Mouse (Mus musculus) midbrain, postnatal 0 days (tissue): ENCODE data around the gene Klhdc7b. TPM values are rescaled to one million over a fixed set of nuclear protein-coding genes. Genes with fewer than 3 reads are reported as not detected.
A peak's percentile ranks its signal among the peaks of the same experiment; 100 is the strongest.

Source experiments
- ATAC-seq: fragments of 200-750 bp; cut with Nextera tagmentation; 2 replicates; pipeline ENCODE4 v1.8.0; 2017; ENCODE audit warnings: moderate number of reproducible peaks, mild to moderate bottlenecking, moderate TSS enrichment, moderate library complexity; ENCODE audit not compliant: low FRiP score
- DNase-seq: peaks from one replicate; pipeline ENCODE4 v3.0.0-alpha.2; 2015; ENCODE audit warnings: low spot score
- H3K27ac ChIP-seq: fragments of 300-500 bp; sonication (generic); 2 replicates; pipeline ENCODE4 v1.5.1; 2014; ENCODE audit warnings: low read depth, mild to moderate bottlenecking, low read length, mixed read lengths
- H3K27me3 ChIP-seq: fragments of 300-500 bp; sonication (generic); 2 replicates; pipeline ENCODE4 v1.6.1; 2014; ENCODE audit warnings: low read length, control low read depth, mixed read lengths; ENCODE audit not compliant: insufficient read depth
- H3K36me3 ChIP-seq: fragments of 300-500 bp; sonication (generic); 2 replicates; pipeline ENCODE4 v1.6.1; 2014; ENCODE audit warnings: low read length, control low read depth, mixed read lengths; ENCODE audit not compliant: insufficient read depth
- H3K4me1 ChIP-seq: fragments of 300-500 bp; sonication (generic); 2 replicates; pipeline ENCODE4 v1.6.1; 2014; ENCODE audit warnings: mild to moderate bottlenecking, control low read depth, antibody characterized with exemption, low read length, mixed read lengths; ENCODE audit not compliant: insufficient read depth
- H3K4me2 ChIP-seq: fragments of 300-500 bp; sonication (generic); 2 replicates; pipeline ENCODE4 v1.6.1; 2014; ENCODE audit warnings: low read depth, mild to moderate bottlenecking, low read length, mixed read lengths; ENCODE audit not compliant: poor library complexity, severe bottlenecking
- H3K4me3 ChIP-seq: fragments of 300-500 bp; sonication (generic); 2 replicates; pipeline ENCODE4 v1.5.1; 2014; ENCODE audit warnings: low read depth, mild to moderate bottlenecking, low read length, moderate library complexity
- H3K9ac ChIP-seq: fragments of 300-500 bp; sonication (generic); replicated peaks from 2 replicates; pipeline ENCODE4 v1.6.1; 2014; ENCODE audit warnings: mild to moderate bottlenecking, low read length, moderate library complexity, mixed read lengths; ENCODE audit not compliant: poor library complexity, severe bottlenecking
- H3K9me3 ChIP-seq: fragments of 300-500 bp; sonication (generic); 2 replicates; pipeline ENCODE4 v1.6.1; 2016; ENCODE audit warnings: low read length, control low read depth
- CTCF ChIP-seq: IDR thresholded peaks from 2 replicates; pipeline ENCODE4 v1.5.1; 2016; ENCODE audit warnings: antibody characterized with exemption, mild to moderate bottlenecking
- WGBS: fragments of 180-500 bp; shearing (Covaris S2); extraction: QIAGEN DNeasy Blood & Tissue Kit; methylation state at CpG from one replicate; pipeline ENCODE4 v1.1.7; 2014; 5-methylcytosine and 5-hydroxymethylcytosine counted together
- polyA plus RNA-seq: library from polyadenylated mRNA; unstranded; fragments of >200 nt; fragmentation: Nextera tagmentation; extraction: Ambion mirVana; gene quantifications from 2 replicates; pipeline ENCODE4 v1.2.1, GENCODE M21; 2015
- total RNA-seq: library from RNA; depleted of rRNA; stranded (reverse); fragments of >200 nt; gene quantifications from 2 replicates; pipeline ENCODE4 v1.2.3, GENCODE M21; 2014

Klhdc7b gene
- total and polyA plus RNA-seq, 2 experiments from 2014 or later = 0.22 TPM; not detected in 1

GRCm38 (mm10) chr15:89350447-89350846 lies 34.3 kb upstream of the Klhdc7b start:
- WGBS = 85% methylated on average over 5 of the region's 5 CpGs
- ATAC-seq (no peak), DNase-seq (no peak)
- Histone ChIP-seq H3K4me3 (no peak overlapping the region), H3K36me3 (peaks cover 27% of the 10 kb centered on the region), H3K9me3 (no peaks in the 10 kb centered on the region), H3K4me1 (peaks cover 5% of the 10 kb centered on the region; the same call in 1 of the 2 replicates), H3K27ac (no peak overlapping the region), H3K27me3 (no peaks in the 10 kb centered on the region), H3K4me2 (no peak overlapping the region), H3K9ac (no peak overlapping the region)
- TF ChIP-seq CTCF = no peak

DNA sequence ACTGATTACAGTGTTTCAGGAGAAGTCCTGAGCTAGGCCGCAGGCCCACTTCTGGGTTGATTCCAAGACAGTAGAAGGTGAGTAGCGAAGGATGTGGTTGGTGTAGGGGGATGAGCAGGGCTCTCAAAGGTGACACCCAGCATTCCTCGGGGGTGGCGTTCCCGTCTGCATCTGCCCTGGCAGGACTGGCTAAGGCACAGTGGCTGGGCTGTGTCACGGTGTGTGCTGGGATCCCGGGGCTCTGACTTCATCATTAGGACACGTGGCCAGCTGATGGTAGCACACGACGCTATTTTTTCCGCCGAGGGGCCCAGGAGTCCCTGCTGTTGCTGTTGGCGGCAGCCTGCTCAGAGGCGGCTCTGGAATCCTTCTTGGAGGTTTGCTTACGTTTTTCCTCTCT lies 33.4 kb upstream of the Klhdc7b start:
- 90% methylated on average over 15 of the region's 15 CpGs for WGBS
- DNase-seq (no peak), ATAC-seq (no peak)
- Histone ChIP-seq H3K4me3 (no peak overlapping the region), H3K27ac (no peak overlapping the region), H3K9me3 (no peaks in the 10 kb centered on the region), H3K9ac (no peak overlapping the region), H3K36me3 (peaks cover 27% of the 10 kb centered on the region), H3K4me2 (no peak overlapping the region), H3K27me3 (no peaks in the 10 kb centered on the region), H3K4me1 (peaks cover 5% of the 10 kb centered on the region; the same call in 1 of the 2 replicates)
- no peak for TF ChIP-seq CTCF

- Histone ChIP-seq H3K27ac (no peak overlapping the region), H3K4me3 (no peak overlapping the region), H3K36me3 (peaks cover 27% of the 10 kb centered on the region), H3K4me1 (peaks cover 5% of the 10 kb centered on the region; the same call in 1 of the 2 replicates), H3K9ac (no peak overlapping the region), H3K27me3 (no peaks in the 10 kb centered on the region), H3K4me2 (no peak overlapping the region), H3K9me3 (no peaks in the 10 kb centered on the region)
- DNase-seq (no peak), ATAC-seq (no peak)
- 96% methylated on average over 14 of the region's 14 CpGs for WGBS
- no peak for TF ChIP-seq CTCF
Measured at GRCm38 (mm10) chr15:89352054-89352453, 32.7 kb upstream of the Klhdc7b start.

- WGBS = 95% methylated on average over 12 of the region's 12 CpGs
- H3K9ac ChIP-seq = no peak overlapping the region
- no peak for DNase-seq
- H3K27me3 ChIP-seq = no peaks in the 10 kb centered on the region
- no peak for ATAC-seq
- peaks cover 27% of the 10 kb centered on the region for H3K36me3 ChIP-seq
- H3K27ac ChIP-seq = no peak overlapping the region
- peaks cover 5% of the 10 kb centered on the region; the same call in 1 of the 2 replicates for H3K4me1 ChIP-seq
- no peak overlapping the region for H3K4me2 ChIP-seq
- TF ChIP-seq CTCF = no peak
- no peak overlapping the region for H3K4me3 ChIP-seq
- no peaks in the 10 kb centered on the region for H3K9me3 ChIP-seq
Measured at GRCm38 (mm10) chr15:89352795-89353194, 31.9 kb upstream of the Klhdc7b start.

- Histone ChIP-seq H3K4me1 (peaks cover 5% of the 10 kb centered on the region; the same call in 1 of the 2 replicates), H3K4me2 (no peak overlapping the region), H3K36me3 (peaks cover 27% of the 10 kb centered on the region), H3K27me3 (no peaks in the 10 kb centered on the region), H3K27ac (no peak overlapping the region), H3K9ac (no peak overlapping the region; the same call in 1 of the 2 replicates), H3K9me3 (no peaks in the 10 kb centered on the region), H3K4me3 (no peak overlapping the region)
- no peak for ATAC-seq
- 93% methylated on average over 16 of the region's 16 CpGs for WGBS
- no peak for TF ChIP-seq CTCF
- DNase-seq = no peak
Measured at GRCm38 (mm10) chr15:89353837-89354236, 30.9 kb upstream of the Klhdc7b start.

- H3K4me1 ChIP-seq = peaks cover 5% of the 10 kb centered on the region; the same call in 1 of the 2 replicates
- H3K27ac ChIP-seq = no peak overlapping the region
- no peak overlapping the region; the same call in 1 of the 2 replicates for H3K9ac ChIP-seq
- H3K27me3 ChIP-seq = no peaks in the 10 kb centered on the region
- DNase-seq (no peak), ATAC-seq (no peak)
- H3K4me2 ChIP-seq = peak overlapping the region; percentile 70
- WGBS = 81% methylated on average over 7 of the region's 7 CpGs
- no peak for TF ChIP-seq CTCF
- H3K36me3 ChIP-seq = peaks cover 27% of the 10 kb centered on the region
- H3K9me3 ChIP-seq = no peaks in the 10 kb centered on the region
- H3K4me3 ChIP-seq = peak overlapping the region; percentile 68
Measured at GRCm38 (mm10) chr15:89354455-89354854, 30.3 kb upstream of the Klhdc7b start.
